Mouse (Mus musculus): ENCODE measurements around the gene Prpf40b. TPM values are rescaled to one million over a fixed set of nuclear protein-coding genes. Genes with fewer than 3 reads are reported as not detected.

The Prpf40b gene
- polyA plus RNA-seq, 1 experiment from 2014 or later = 8.0 TPM

DNA sequence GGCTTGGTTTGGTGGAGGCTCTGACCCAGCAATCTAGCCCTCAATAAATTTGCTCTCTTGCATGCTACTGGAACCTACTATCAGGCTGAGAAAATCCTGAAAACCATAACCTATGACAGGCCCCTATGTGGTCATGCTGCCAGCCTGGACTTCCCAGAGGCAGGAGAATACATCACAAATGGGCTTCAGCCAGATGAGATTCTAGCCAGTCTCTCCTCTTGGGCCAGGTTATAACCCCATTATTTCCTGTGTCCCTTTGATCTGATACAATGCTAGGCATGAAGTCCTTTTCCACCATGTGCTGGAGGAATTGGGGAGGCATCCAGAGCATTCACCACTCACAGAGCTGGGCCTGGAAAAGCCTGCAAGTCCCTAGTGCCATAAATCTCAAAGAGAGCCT is 37.2 kb downstream of the Prpf40b start:
- Histone ChIP-seq H3K27me3 (ENCODE audit: control insufficient read depth, insufficient read depth, low read depth, low read length) (no peaks in the 10 kb centered on the region), H3K4me1 (ENCODE audit: control insufficient read depth, low read depth, low read length) (peaks cover 60% of the 10 kb centered on the region), H3K4me3 (ENCODE audit: low read depth, low read length) (no peak overlapping the region), H3K27ac (ENCODE audit: low read length) (peak overlapping the region; percentile 82), H3K9me3 (replicated peaks; ENCODE audit: control insufficient read depth, low read length) (no peaks in the 10 kb centered on the region), H3K36me3 (ENCODE audit: control insufficient read depth, insufficient read depth) (no peaks in the 10 kb centered on the region), H3K4me2 (ENCODE audit: low read depth, low read length) (no peak overlapping the region), H3K9ac (ENCODE audit: low read depth, low read length) (no peak overlapping the region)
- ATAC-seq (ENCODE audit: low read depth) = no peak

DNA sequence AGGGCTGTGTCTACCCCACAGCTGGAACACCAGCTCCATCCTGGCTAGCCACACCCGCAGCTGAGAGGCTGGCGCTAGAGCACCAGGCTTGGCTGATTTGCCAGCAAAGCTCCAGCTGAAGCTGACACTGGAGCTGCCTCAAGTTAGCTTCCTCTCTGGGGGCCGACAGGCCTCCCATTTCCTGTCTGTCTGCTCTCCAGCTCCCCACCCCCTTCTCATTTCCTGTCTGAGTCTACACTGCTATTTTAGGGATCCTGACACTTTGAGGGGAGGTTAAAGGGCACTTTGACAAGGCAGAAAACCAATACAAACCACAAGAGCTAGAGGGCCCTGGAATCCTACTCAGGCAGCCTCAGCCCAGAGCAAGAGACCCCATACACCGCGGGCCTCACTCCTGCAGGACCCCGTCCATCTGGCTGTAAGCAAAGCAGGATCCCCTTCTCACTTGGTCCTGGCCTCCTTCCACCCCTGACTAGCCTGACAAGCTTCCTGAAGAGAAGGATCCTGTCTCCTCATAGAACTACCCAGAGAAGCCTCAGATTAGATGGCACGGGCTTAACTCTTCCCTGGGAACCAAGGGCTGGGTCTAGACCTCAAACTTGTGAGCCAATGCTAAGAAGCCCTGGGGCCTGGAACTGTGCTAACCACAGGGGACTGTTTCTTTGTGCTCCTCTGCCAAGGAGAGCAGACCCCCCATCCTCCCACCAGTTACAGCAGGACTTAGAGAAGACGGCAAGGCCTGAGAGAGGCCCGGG is 38.2 kb downstream of the Prpf40b start:
- peaks cover 60% of the 10 kb centered on the region for H3K4me1 ChIP-seq (ENCODE audit: control insufficient read depth, low read depth, low read length)
- 11% methylated on average over 9 of the region's 9 CpGs for WGBS (ENCODE audit: insufficient replicate concordance)

DNA sequence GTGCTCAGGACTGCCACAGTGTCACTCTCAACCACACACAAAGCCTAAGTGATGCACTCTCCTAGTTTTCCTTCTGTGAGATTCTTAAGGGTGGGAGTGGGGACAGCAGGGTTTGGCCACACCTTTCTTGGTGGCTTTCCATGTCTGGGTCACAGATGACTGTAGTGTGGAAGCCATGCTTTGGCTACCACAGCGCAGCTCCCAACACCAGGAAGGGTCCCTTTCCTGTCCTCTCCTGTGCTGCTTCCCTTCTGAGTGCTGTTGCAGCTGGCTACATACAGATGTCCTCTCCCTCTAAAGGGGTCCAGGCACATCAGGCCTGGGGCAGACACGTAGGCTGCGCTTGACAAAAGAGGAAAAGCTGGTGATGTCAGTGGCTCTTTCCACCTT is 38.8 kb downstream of the Prpf40b start:
- no peak overlapping the region for H3K4me2 ChIP-seq (ENCODE audit: low read depth, low read length)
- H3K27ac ChIP-seq (ENCODE audit: low read length) = peak overlapping the region; percentile 82
- no peaks in the 10 kb centered on the region for H3K27me3 ChIP-seq (ENCODE audit: control insufficient read depth, insufficient read depth, low read depth, low read length)
- ATAC-seq (ENCODE audit: low read depth) = no peak
- no peaks in the 10 kb centered on the region for H3K36me3 ChIP-seq (ENCODE audit: control insufficient read depth, insufficient read depth)
- H3K9me3 ChIP-seq (replicated peaks; ENCODE audit: control insufficient read depth, low read length) = no peaks in the 10 kb centered on the region
- H3K4me1 ChIP-seq (ENCODE audit: control insufficient read depth, low read depth, low read length) = peaks cover 60% of the 10 kb centered on the region
- no peak overlapping the region; the same call in 1 of the 2 replicates for H3K9ac ChIP-seq (ENCODE audit: low read depth, low read length)
- H3K4me3 ChIP-seq (ENCODE audit: low read depth, low read length) = no peak overlapping the region
- 75% methylated on average over 3 of the region's 3 CpGs for WGBS (ENCODE audit: insufficient replicate concordance)

More for the DNA sequence above, 38.2 kb downstream of the Prpf40b start:
- Histone ChIP-seq H3K4me3 (ENCODE audit: low read depth, low read length) (no peak overlapping the region), H3K27ac (ENCODE audit: low read length) (peak overlapping the region; percentile 82), H3K36me3 (ENCODE audit: control insufficient read depth, insufficient read depth) (no peaks in the 10 kb centered on the region), H3K27me3 (ENCODE audit: control insufficient read depth, insufficient read depth, low read depth, low read length) (no peaks in the 10 kb centered on the region), H3K9ac (ENCODE audit: low read depth, low read length) (no peak overlapping the region; the same call in 1 of the 2 replicates), H3K4me2 (ENCODE audit: low read depth, low read length) (peak overlapping the region; percentile 19; the same call in 1 of the 2 replicates), H3K9me3 (replicated peaks; ENCODE audit: control insufficient read depth, low read length) (no peaks in the 10 kb centered on the region)
- peak; percentile 74 for ATAC-seq (ENCODE audit: low read depth)

DNA sequence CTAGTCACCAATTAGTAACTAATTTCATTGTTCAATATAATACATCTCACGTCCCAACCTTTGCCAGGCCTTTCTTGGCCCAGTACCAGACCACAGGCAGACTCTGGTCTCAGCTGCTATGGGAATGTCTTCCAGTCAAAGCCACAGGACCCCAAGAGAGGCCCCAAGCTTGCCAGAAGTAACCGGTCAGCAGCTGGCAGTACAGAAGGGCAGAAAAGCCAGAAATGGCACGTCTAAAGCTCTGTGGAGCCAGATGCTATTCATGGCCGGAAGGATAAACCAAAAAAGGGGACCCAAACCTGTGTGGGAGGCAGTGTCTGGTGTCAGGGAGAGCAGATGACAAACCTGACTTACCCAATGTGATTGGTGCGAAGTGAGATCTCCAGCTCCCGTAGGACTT is 39.6 kb downstream of the Prpf40b start:
- H3K9me3 ChIP-seq (replicated peaks; ENCODE audit: control insufficient read depth, low read length) = no peaks in the 10 kb centered on the region
- H3K4me2 ChIP-seq (ENCODE audit: low read depth, low read length) = no peak overlapping the region
- no peaks in the 10 kb centered on the region for H3K36me3 ChIP-seq (ENCODE audit: control insufficient read depth, insufficient read depth)
- H3K4me1 ChIP-seq (ENCODE audit: control insufficient read depth, low read depth, low read length) = peaks cover 64% of the 10 kb centered on the region
- WGBS (ENCODE audit: insufficient replicate concordance) = 57% methylated on average over 6 of the region's 6 CpGs
- no peak for ATAC-seq (ENCODE audit: low read depth)
- no peak overlapping the region for H3K27ac ChIP-seq (ENCODE audit: low read length)
- no peak overlapping the region for H3K9ac ChIP-seq (ENCODE audit: low read depth, low read length)
- no peak overlapping the region for H3K4me3 ChIP-seq (ENCODE audit: low read depth, low read length)
- H3K27me3 ChIP-seq (ENCODE audit: control insufficient read depth, insufficient read depth, low read depth, low read length) = no peaks in the 10 kb centered on the region

DNA sequence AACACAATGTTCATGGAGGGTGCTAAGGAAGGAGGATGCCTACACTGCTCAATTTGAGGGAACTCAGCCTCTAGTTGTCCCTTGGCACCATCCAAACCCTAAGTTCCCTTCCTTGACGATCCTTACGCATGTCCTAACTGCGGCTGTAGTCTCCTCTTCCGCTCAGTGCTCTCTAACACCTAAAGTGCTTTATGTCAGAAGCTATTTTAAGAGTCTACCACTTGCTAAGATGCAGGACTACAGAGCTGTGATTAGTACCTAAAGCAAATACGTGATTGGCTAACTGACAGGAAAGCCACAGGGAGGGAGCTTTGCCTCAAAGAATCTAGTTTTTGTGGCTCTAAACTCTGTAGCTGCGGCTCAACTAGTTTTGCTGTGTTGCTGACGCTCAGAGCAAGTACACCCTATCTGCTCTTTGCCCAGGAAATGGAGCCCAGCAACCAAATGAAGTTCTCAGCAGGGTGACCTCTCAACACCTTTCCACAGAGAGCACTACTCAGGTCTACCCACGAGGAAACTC is 41.0 kb downstream of the Prpf40b start:
- Histone ChIP-seq H3K4me2 (ENCODE audit: low read depth, low read length) (no peak overlapping the region), H3K27ac (ENCODE audit: low read length) (no peak overlapping the region), H3K9me3 (replicated peaks; ENCODE audit: control insufficient read depth, low read length) (no peaks in the 10 kb centered on the region), H3K4me3 (ENCODE audit: low read depth, low read length) (no peak overlapping the region), H3K4me1 (ENCODE audit: control insufficient read depth, low read depth, low read length) (peaks cover 70% of the 10 kb centered on the region), H3K9ac (ENCODE audit: low read depth, low read length) (no peak overlapping the region), H3K36me3 (ENCODE audit: control insufficient read depth, insufficient read depth) (no peaks in the 10 kb centered on the region), H3K27me3 (ENCODE audit: control insufficient read depth, insufficient read depth, low read depth, low read length) (no peaks in the 10 kb centered on the region)
- WGBS (ENCODE audit: insufficient replicate concordance) = 46% methylated on average over 8 of the region's 8 CpGs
- ATAC-seq (ENCODE audit: low read depth) = no peak

DNA sequence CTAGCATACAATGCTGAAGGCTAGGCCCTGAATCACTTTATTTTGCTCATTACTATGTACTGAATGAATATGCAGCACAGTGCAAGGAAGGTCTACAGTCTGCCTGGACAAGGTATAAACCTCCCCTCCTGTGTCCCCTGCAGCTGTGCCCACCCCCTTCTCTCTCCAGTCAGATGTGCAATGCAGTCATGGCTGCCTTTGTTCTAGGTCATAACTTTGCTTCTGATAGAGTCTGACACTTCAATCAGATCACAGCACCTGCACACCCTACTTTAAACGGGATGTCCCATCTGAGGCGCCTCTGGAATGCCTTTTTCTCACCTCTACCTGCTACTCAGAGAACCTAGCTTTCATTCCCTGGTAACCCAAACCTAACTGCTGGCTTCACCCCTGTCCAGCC is 44.0 kb downstream of the Prpf40b start:
- no peaks in the 10 kb centered on the region for H3K27me3 ChIP-seq (ENCODE audit: control insufficient read depth, insufficient read depth, low read depth, low read length)
- peaks cover 65% of the 10 kb centered on the region for H3K4me1 ChIP-seq (ENCODE audit: control insufficient read depth, low read depth, low read length)
- WGBS (ENCODE audit: insufficient replicate concordance) = 36% methylated on average over 2 of the region's 2 CpGs
- no peaks in the 10 kb centered on the region for H3K36me3 ChIP-seq (ENCODE audit: control insufficient read depth, insufficient read depth)
- no peak overlapping the region for H3K4me2 ChIP-seq (ENCODE audit: low read depth, low read length)
- H3K4me3 ChIP-seq (ENCODE audit: low read depth, low read length) = no peak overlapping the region
- no peak overlapping the region for H3K9ac ChIP-seq (ENCODE audit: low read depth, low read length)
- no peak overlapping the region for H3K27ac ChIP-seq (ENCODE audit: low read length)
- H3K9me3 ChIP-seq (replicated peaks; ENCODE audit: control insufficient read depth, low read length) = no peaks in the 10 kb centered on the region
- ATAC-seq (ENCODE audit: low read depth) = no peak

DNA sequence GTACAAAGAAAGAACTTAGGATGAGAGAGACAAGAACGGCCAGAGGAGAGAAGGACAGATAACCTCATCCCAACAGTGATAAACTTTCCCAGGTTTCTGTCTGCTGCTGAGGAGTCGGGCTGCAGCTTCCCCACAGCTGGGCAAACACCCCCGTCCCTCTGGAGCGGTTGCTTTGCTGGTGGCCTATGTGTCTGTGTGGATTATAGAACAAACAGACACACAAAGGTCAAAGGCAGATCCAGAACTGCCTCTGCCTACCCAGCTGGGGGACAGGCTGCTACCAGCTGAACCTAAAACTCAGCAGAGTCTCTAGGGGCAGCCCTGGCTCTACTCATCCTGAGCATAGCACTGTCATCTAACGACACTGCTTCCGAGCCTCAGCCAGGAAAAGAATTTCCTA is 44.8 kb downstream of the Prpf40b start:
- no peak overlapping the region for H3K4me3 ChIP-seq (ENCODE audit: low read depth, low read length)
- ATAC-seq (ENCODE audit: low read depth) = peak; percentile 52
- H3K4me1 ChIP-seq (ENCODE audit: control insufficient read depth, low read depth, low read length) = peaks cover 61% of the 10 kb centered on the region
- 0 out of 2 replicates have a peak overlapping the region, but pooled peaks have one; percentile 11 for H3K4me2 ChIP-seq (ENCODE audit: low read depth, low read length)
- 36% methylated on average over 6 of the region's 6 CpGs for WGBS (ENCODE audit: insufficient replicate concordance)
- H3K9ac ChIP-seq (ENCODE audit: low read depth, low read length) = no peak overlapping the region
- no peaks in the 10 kb centered on the region for H3K27me3 ChIP-seq (ENCODE audit: control insufficient read depth, insufficient read depth, low read depth, low read length)
- H3K36me3 ChIP-seq (ENCODE audit: control insufficient read depth, insufficient read depth) = no peaks in the 10 kb centered on the region
- H3K27ac ChIP-seq (ENCODE audit: low read length) = peak overlapping the region; percentile 41; the same call in 1 of the 2 replicates
- H3K9me3 ChIP-seq (replicated peaks; ENCODE audit: control insufficient read depth, low read length) = no peaks in the 10 kb centered on the region

DNA sequence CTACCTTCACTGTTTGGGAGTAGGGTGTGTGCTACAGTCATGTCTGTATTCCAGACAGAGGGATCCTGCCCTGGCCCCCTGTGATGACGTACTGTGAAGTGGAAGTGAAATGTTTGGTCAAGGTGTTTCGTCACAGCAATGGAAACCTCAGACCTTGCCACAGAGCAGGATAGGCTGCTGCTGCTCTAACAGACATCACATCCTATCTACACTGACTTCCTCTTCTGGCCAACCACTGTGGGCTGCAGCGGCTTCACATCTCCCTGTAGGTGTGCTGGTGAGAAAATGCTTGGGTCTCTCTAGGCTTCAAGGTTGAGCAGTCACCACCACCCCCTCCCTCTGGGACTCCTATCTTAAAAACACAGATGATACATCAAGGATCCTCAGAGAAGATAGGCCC is 46.2 kb downstream of the Prpf40b start:
- Histone ChIP-seq H3K27me3 (ENCODE audit: control insufficient read depth, insufficient read depth, low read depth, low read length) (no peaks in the 10 kb centered on the region), H3K4me3 (ENCODE audit: low read depth, low read length) (no peak overlapping the region), H3K4me2 (ENCODE audit: low read depth, low read length) (no peak overlapping the region), H3K4me1 (ENCODE audit: control insufficient read depth, low read depth, low read length) (peaks cover 48% of the 10 kb centered on the region), H3K27ac (ENCODE audit: low read length) (peak overlapping the region; percentile 35), H3K9me3 (replicated peaks; ENCODE audit: control insufficient read depth, low read length) (no peaks in the 10 kb centered on the region), H3K36me3 (ENCODE audit: control insufficient read depth, insufficient read depth) (no peaks in the 10 kb centered on the region), H3K9ac (ENCODE audit: low read depth, low read length) (no peak overlapping the region)
- ATAC-seq (ENCODE audit: low read depth) = no peak; the same call in 1 of the 2 replicates
- WGBS (ENCODE audit: insufficient replicate concordance) = 5% methylated on average over 3 of the region's 3 CpGs

DNA sequence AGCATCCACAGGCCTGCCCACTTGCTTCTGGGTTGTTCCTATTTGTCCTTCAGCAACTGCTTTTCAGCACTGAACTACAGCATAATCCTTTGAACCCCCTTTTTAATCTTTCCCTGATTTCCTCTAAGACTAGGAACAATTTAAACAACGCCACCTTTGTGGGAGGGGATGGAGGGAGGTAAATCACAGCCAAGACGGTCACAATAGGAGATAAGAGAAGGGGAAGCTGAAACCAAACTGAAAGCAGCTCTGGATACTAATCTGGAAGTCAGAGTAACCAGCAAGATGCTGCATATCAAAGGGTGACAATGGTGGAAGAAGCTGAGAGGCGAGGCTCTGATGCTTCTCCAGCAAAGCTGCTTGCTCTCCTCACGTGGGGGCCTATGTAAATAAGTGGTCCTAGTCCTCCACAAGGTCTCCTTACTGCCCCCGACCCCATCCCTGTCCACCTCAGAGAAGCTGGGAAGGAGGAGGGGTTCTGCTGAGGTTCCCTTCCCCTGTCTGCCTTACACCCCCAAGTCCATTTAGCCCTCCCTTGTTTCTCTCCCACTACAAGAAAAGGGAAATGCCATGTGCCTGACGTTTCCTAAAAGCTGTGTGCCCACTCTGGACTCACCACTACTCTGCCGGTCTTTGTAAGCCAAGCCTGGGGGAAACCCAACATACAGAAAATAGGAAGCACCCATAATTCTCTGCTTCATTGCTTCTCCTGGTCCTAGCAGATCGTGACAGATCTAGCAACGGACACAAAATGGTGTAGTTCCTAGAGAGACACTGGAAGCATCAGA is 47.5 kb downstream of the Prpf40b start:
- H3K36me3 ChIP-seq (ENCODE audit: control insufficient read depth, insufficient read depth) = no peaks in the 10 kb centered on the region
- ATAC-seq (ENCODE audit: low read depth) = no peak
- H3K4me3 ChIP-seq (ENCODE audit: low read depth, low read length) = no peak overlapping the region
- H3K27ac ChIP-seq (ENCODE audit: low read length) = no peak overlapping the region
- no peaks in the 10 kb centered on the region for H3K27me3 ChIP-seq (ENCODE audit: control insufficient read depth, insufficient read depth, low read depth, low read length)
- WGBS (ENCODE audit: insufficient replicate concordance) = 17% methylated on average over 9 of the region's 9 CpGs
- peaks cover 40% of the 10 kb centered on the region for H3K4me1 ChIP-seq (ENCODE audit: control insufficient read depth, low read depth, low read length)
- no peaks in the 10 kb centered on the region for H3K9me3 ChIP-seq (replicated peaks; ENCODE audit: control insufficient read depth, low read length)
- no peak overlapping the region for H3K4me2 ChIP-seq (ENCODE audit: low read depth, low read length)
- no peak overlapping the region for H3K9ac ChIP-seq (ENCODE audit: low read depth, low read length)

All from liver, embryonic 16.5 days (tissue).